Mouse (Mus musculus): ENCODE results near the gene Oma1. TPM values are rescaled to one million over a fixed set of nuclear protein-coding genes. Genes with fewer than 3 reads are reported as not detected.

Gene Oma1
- total and polyA plus RNA-seq, 3 experiments = 10.4 to 14.3 TPM; not detected in 1

DNA sequence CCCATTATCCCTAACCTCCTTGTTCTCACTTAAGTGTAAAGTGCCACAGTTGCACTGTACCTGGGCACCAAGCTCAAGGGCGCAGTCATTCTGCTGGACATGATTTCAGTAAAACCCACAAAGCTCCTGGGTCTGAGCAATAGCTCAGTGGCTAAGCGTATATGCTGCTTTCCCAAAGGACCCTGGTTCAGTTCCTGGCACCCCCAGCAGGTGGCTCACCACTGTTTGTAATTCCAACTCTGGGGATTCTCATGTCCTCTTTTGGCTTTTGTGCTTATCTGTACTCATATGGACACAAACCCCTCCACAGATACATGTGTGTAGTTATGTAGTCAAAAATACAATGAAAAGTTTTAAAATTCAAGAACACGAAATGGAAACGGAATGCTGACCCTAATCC, 44.3 kb upstream of the Oma1 start:
- DNase-seq (ENCODE audit: low read depth, low spot score) = peak; percentile 16
- TF ChIP-seq POLR2A (IDR thresholded peaks at IDR 0.05; ENCODE audit: control insufficient read depth in 1 of 2, insufficient read depth in 1 of 2, low read depth in 1 of 2, low read length in 2 of 2, poor library complexity in 1 of 2) (no peak), RAD21 (IDR thresholded peaks at IDR 0.05; ENCODE audit: low read depth, low read length) (peak; percentile 16; the same call in 1 of the 2 replicates), CTCF (IDR thresholded peaks at IDR 0.05 in 2 of 3, conservative IDR thresholded peaks at IDR 0.05 in 1 of 3; ENCODE audit: control insufficient read depth in 1 of 3, insufficient read depth in 1 of 3, low read depth in 2 of 3, low read length in 3 of 3, poor library complexity in 1 of 3, severe bottlenecking in 1 of 3) (peak in 2 of 3 experiments; percentile 35 to 38; a peak in 4 of 6 replicates), GABPA (IDR thresholded peaks at IDR 0.05; ENCODE audit: low read depth, low read length) (no peak), CHD2 (IDR thresholded peaks at IDR 0.05; ENCODE audit: low read length) (no peak), SMC3 (IDR thresholded peaks at IDR 0.05; ENCODE audit: low read depth, low read length) (peak; percentile 44)
- no peaks in the 10 kb centered on the region for H3K36me3 ChIP-seq (ENCODE audit: control insufficient read depth in 1 of 2, insufficient read depth in 2 of 2, low read length in 2 of 2)
- no peaks in the 10 kb centered on the region for H3K4me1 ChIP-seq (ENCODE audit: control insufficient read depth in 1 of 2, insufficient read depth in 2 of 2, low read length in 2 of 2)
- H3K9ac ChIP-seq (ENCODE audit: control insufficient read depth, low read depth, low read length, poor library complexity, severe bottlenecking) = no peak overlapping the region
- no peaks in the 10 kb centered on the region for H3K9me3 ChIP-seq (replicated peaks; ENCODE audit: insufficient read depth, low read length)
- no peak overlapping the region for H3K4me3 ChIP-seq (ENCODE audit: control insufficient read depth in 1 of 2, insufficient read depth in 1 of 2, low read depth in 2 of 2, low read length in 2 of 2)
- H3K27ac ChIP-seq (ENCODE audit: control insufficient read depth, low read depth, low read length) = no peak overlapping the region
- no peaks in the 10 kb centered on the region for H3K79me2 ChIP-seq (ENCODE audit: control insufficient read depth, insufficient read depth, low read length, poor library complexity)
- H3K27me3 ChIP-seq (ENCODE audit: control insufficient read depth in 1 of 2, insufficient read depth in 2 of 2, low read length in 2 of 2) = no peaks in the 10 kb centered on the region

DNA sequence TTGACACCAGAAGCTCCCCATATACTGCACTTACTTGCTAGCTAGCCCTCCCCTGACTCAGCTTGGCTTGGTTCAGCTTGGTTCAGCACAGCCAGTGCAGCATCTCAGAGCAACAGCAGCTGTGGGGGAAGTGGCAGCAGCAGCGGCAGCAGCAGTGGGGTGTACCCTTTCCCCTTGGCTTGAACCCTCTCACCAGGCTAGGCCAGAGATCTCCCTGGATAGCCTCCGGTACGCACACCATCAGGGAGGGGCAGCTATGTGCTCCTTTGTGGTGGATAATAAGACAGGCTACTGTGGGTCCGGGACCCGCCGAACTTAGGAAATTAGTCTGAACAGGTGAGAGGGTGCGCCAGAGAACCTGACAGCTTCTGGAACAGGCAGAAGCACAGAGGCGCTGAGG, 40.6 kb upstream of the Oma1 start:
- DNase-seq (ENCODE audit: low read depth, low spot score) = no peak
- Histone ChIP-seq H3K4me3 (ENCODE audit: control insufficient read depth in 1 of 2, insufficient read depth in 1 of 2, low read depth in 2 of 2, low read length in 2 of 2) (no peak overlapping the region), H3K9ac (ENCODE audit: control insufficient read depth, low read depth, low read length, poor library complexity, severe bottlenecking) (no peak overlapping the region)

DNA sequence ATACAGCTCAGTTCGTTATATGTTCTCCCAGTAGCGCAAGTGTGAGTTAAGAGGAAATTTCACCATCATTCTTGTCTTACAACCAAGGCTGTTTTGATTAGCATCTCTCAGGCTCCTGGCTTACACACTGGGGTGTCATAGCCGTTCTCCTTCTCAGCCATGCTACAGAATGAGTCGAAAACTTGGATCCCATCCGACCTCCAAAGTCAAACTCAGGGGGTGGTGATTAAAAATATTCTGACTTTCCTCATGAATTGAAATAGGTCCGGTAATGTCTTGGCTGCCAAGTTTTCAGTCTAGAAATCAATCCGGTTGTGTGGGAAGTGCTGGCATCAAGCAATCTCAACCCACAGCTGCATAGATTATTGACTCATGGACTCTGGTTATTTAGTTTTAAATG, 25.3 kb upstream of the Oma1 start:
- no peak overlapping the region for H3K27ac ChIP-seq (ENCODE audit: control insufficient read depth, low read depth, low read length)
- TF ChIP-seq CHD1 (IDR thresholded peaks at IDR 0.05; ENCODE audit: low read depth, low read length) (no peak), RCOR1 (IDR thresholded peaks at IDR 0.05; ENCODE audit: low read depth, low read length) (no peak), RAD21 (IDR thresholded peaks at IDR 0.05; ENCODE audit: low read depth, low read length) (no peak), NELFE (IDR thresholded peaks at IDR 0.05; ENCODE audit: low read depth, low read length) (no peak), SMC3 (IDR thresholded peaks at IDR 0.05; ENCODE audit: low read depth, low read length) (no peak), ZMIZ1 (IDR thresholded peaks at IDR 0.05; ENCODE audit: low read depth, low read length) (no peak), TAL1 (IDR thresholded peaks at IDR 0.05; ENCODE audit: low read length) (no peak), UBTF (IDR thresholded peaks at IDR 0.05; ENCODE audit: borderline replicate concordance, insufficient read depth, low read depth, low read length) (no peak), ELF1 (IDR thresholded peaks at IDR 0.05; ENCODE audit: low read depth, low read length) (no peak), HCFC1 (IDR thresholded peaks at IDR 0.05; ENCODE audit: low read depth, low read length) (no peak), MYC (IDR thresholded peaks at IDR 0.05; ENCODE audit: low read depth, low read length) (no peak), EP300 (IDR thresholded peaks at IDR 0.05; ENCODE audit: low read depth in 1 of 2, low read length in 2 of 2) (no peak), POLR2A (IDR thresholded peaks at IDR 0.05; ENCODE audit: control insufficient read depth in 1 of 2, insufficient read depth in 1 of 2, low read depth in 1 of 2, low read length in 2 of 2, poor library complexity in 1 of 2) (no peak), GATA1 (IDR thresholded peaks at IDR 0.05; ENCODE audit: low read depth, low read length) (no peak)
- H3K79me2 ChIP-seq (ENCODE audit: control insufficient read depth, insufficient read depth, low read length, poor library complexity) = no peaks in the 10 kb centered on the region
- no peaks in the 10 kb centered on the region; a peak in 1 of 4 replicates for H3K27me3 ChIP-seq (ENCODE audit: control insufficient read depth in 1 of 2, insufficient read depth in 2 of 2, low read length in 2 of 2)
- no peak overlapping the region for H3K4me3 ChIP-seq (ENCODE audit: control insufficient read depth in 1 of 2, insufficient read depth in 1 of 2, low read depth in 2 of 2, low read length in 2 of 2)
- H3K4me1 ChIP-seq (ENCODE audit: control insufficient read depth in 1 of 2, insufficient read depth in 2 of 2, low read length in 2 of 2) = no peaks in the 10 kb centered on the region
- no peaks in the 10 kb centered on the region for H3K36me3 ChIP-seq (ENCODE audit: control insufficient read depth in 1 of 2, insufficient read depth in 2 of 2, low read length in 2 of 2)
- H3K9me3 ChIP-seq (replicated peaks; ENCODE audit: insufficient read depth, low read length) = no peaks in the 10 kb centered on the region
- no peak for DNase-seq (ENCODE audit: low read depth, low spot score)
- no peak overlapping the region for H3K9ac ChIP-seq (ENCODE audit: control insufficient read depth, low read depth, low read length, poor library complexity, severe bottlenecking)

More for the DNA sequence above, 40.6 kb upstream of the Oma1 start:
- no peaks in the 10 kb centered on the region for H3K79me2 ChIP-seq (ENCODE audit: control insufficient read depth, insufficient read depth, low read length, poor library complexity)
- H3K27me3 ChIP-seq (ENCODE audit: control insufficient read depth in 1 of 2, insufficient read depth in 2 of 2, low read length in 2 of 2) = no peaks in the 10 kb centered on the region
- H3K9me3 ChIP-seq (replicated peaks; ENCODE audit: insufficient read depth, low read length) = no peaks in the 10 kb centered on the region
- H3K4me1 ChIP-seq (ENCODE audit: control insufficient read depth in 1 of 2, insufficient read depth in 2 of 2, low read length in 2 of 2) = no peaks in the 10 kb centered on the region
- H3K36me3 ChIP-seq (ENCODE audit: control insufficient read depth in 1 of 2, insufficient read depth in 2 of 2, low read length in 2 of 2) = no peaks in the 10 kb centered on the region
- no peak overlapping the region for H3K27ac ChIP-seq (ENCODE audit: control insufficient read depth, low read depth, low read length)
- TF ChIP-seq ELF1 (IDR thresholded peaks at IDR 0.05; ENCODE audit: low read depth, low read length) (no peak), JUND (IDR thresholded peaks at IDR 0.05; ENCODE audit: low read depth, low read length) (no peak), POLR2AphosphoS5 (IDR thresholded peaks at IDR 0.05; ENCODE audit: borderline replicate concordance, low read depth, low read length) (no peak), CTCF (IDR thresholded peaks at IDR 0.05 in 2 of 3, conservative IDR thresholded peaks at IDR 0.05 in 1 of 3; ENCODE audit: control insufficient read depth in 1 of 3, insufficient read depth in 1 of 3, low read depth in 2 of 3, low read length in 3 of 3, poor library complexity in 1 of 3, severe bottlenecking in 1 of 3) (no peak), MXI1 (IDR thresholded peaks at IDR 0.05; ENCODE audit: low read depth, low read length) (no peak), USF1 (IDR thresholded peaks at IDR 0.05; ENCODE audit: low read depth, low read length) (no peak), ZC3H11A (IDR thresholded peaks at IDR 0.05; ENCODE audit: low read depth, low read length) (no peak)

Measured in MEL (cell line).